19 mouse cellular contexts compared by ENCODE assay signal in genomic region chr11:87581933-87582710, GRCm38 (mm10). TPM values are rescaled to one million over a fixed set of nuclear protein-coding genes. Genes with fewer than 3 reads are reported as not detected.
DNase-seq lines count a peak whose midpoint lies in the region; ATAC-seq and TF ChIP-seq lines count a peak whose summit lies in the region.
"Had no signal": no experiment of that assay in that cellular context is flagged by ENCODE, and none has a peak within 500 bp of the region (broad histone marks: within the 10 kb centered on the region; RNA-seq: fewer than 3 reads in every experiment).

No protein-coding gene starts in this region.

- peak; percentile 82 for DNase-seq in layer of hippocampus, adult 11-12 months (ENCODE audit: low spot score)
- no peak for DNase-seq in layer of hippocampus, postnatal 10 days (ENCODE audit: low spot score in 2 of 2)
- peak; percentile 61 for DNase-seq in adrenal gland, postnatal 14 days
- DNase-seq in heart, postnatal 25 days (ENCODE audit: low spot score) = no peak
- DNase-seq: gastrocnemius, postnatal 14 days; heart, postnatal 4 days; kidney, adult 8-10 months; right cerebral cortex, postnatal 25 days had no signal

- H3K79me2 ChIP-seq in C2C12 (ENCODE audit: control insufficient read depth, insufficient read depth) = no peaks in the 10 kb centered on the region

- peak overlapping the region; percentile 93 for H3K27ac ChIP-seq in cortical plate, adult 2 months (ENCODE audit: insufficient read depth, low read length)
- no peak overlapping the region for H3K27ac ChIP-seq in hindbrain, embryonic 13.5 days
- H3K27ac ChIP-seq: forebrain, embryonic 10.5 days; limb, embryonic 10.5 days; midbrain, embryonic 15.5 days; stomach, embryonic 15.5 days had no signal

- no peak for ATAC-seq in hindbrain, embryonic 13.5 days (ENCODE audit: low FRiP score)
- ATAC-seq: midbrain, embryonic 15.5 days had no signal

- no peak for TF ChIP-seq CTCF in C2C12 (IDR thresholded peaks at IDR 0.05; ENCODE audit: control insufficient read depth, insufficient read depth, insufficient read length)
- TF ChIP-seq CTCF in cortical plate, adult 2 months (IDR thresholded peaks at IDR 0.05; ENCODE audit: extremely low read depth, insufficient read depth, low read length) = no peak

- no peaks in the 10 kb centered on the region for H3K79me3 ChIP-seq in C2C12 (ENCODE audit: low read depth)

- H3K4me2 ChIP-seq in hindbrain, embryonic 13.5 days = no peak overlapping the region
- H3K4me2 ChIP-seq: midbrain, embryonic 15.5 days; stomach, embryonic 15.5 days had no signal

- H3ac ChIP-seq in C2C12 (ENCODE audit: control insufficient read depth, insufficient read length, low read depth) = no peak overlapping the region

- intact Hi-C loops in heart, postnatal 25 days (cut with DNase I) = no loop called here

- H3K4me3 ChIP-seq in C2C12 (ENCODE audit: insufficient read depth, poor library complexity, severe bottlenecking) = no peak overlapping the region
- H3K4me3 ChIP-seq in cortical plate, adult 2 months (ENCODE audit: insufficient read depth, low read length) = peak overlapping the region; percentile 24
- no peak overlapping the region for H3K4me3 ChIP-seq in hindbrain, embryonic 13.5 days
- H3K4me3 ChIP-seq: forebrain, embryonic 10.5 days; limb, embryonic 10.5 days; midbrain, embryonic 15.5 days; stomach, embryonic 15.5 days had no signal

- 0 out of 2 replicates have a peak, but pooled peaks have one; percentile 29 for TF ChIP-seq POLR2A in cortical plate, adult 2 months (IDR thresholded peaks at IDR 0.05; ENCODE audit: extremely low read depth, insufficient read depth, low read length)

- no peaks in the 10 kb centered on the region for H3K9me3 ChIP-seq in hindbrain, embryonic 13.5 days
- H3K9me3 ChIP-seq: forebrain, embryonic 10.5 days; G1E; limb, embryonic 10.5 days; midbrain, embryonic 15.5 days; stomach, embryonic 15.5 days had no signal

- H3K36me3 ChIP-seq in C2C12 (ENCODE audit: control insufficient read depth, insufficient read depth) = no peaks in the 10 kb centered on the region
- no peaks in the 10 kb centered on the region for H3K36me3 ChIP-seq in hindbrain, embryonic 13.5 days
- H3K36me3 ChIP-seq: forebrain, embryonic 10.5 days; G1E; limb, embryonic 10.5 days; midbrain, embryonic 15.5 days; stomach, embryonic 15.5 days had no signal

- peaks cover 21% of the 10 kb centered on the region for H3K27me3 ChIP-seq in C2C12 (ENCODE audit: control insufficient read depth, insufficient read depth, insufficient read length)
- 0 out of 2 replicates have a peak, but pooled peaks cover 3% of the 10 kb centered on the region for H3K27me3 ChIP-seq in hindbrain, embryonic 13.5 days
- H3K27me3 ChIP-seq: midbrain, embryonic 15.5 days; stomach, embryonic 15.5 days had no signal

- H3K4me1 ChIP-seq in cortical plate, adult 2 months (ENCODE audit: control insufficient read depth, insufficient read depth, low read length) = peaks cover 4% of the 10 kb centered on the region
- peaks cover 22% of the 10 kb centered on the region for H3K4me1 ChIP-seq in hindbrain, embryonic 13.5 days (replicated peaks)

- H3K9ac ChIP-seq in hindbrain, embryonic 13.5 days = no peak overlapping the region
- H3K9ac ChIP-seq: midbrain, embryonic 15.5 days; stomach, embryonic 15.5 days had no signal

- WGBS in hindbrain, embryonic 13.5 days = 85% methylated on average over 8 of the region's 8 CpGs

TF ChIP-seq in C2C12, 6 proteins besides CTCF, POLR2A, EP300 and RAD21:
- TF ChIP-seq MYOG (IDR thresholded peaks at IDR 0.05; ENCODE audit: control insufficient read depth, extremely low read depth, insufficient read length) = no peak
- TF ChIP-seq MAX (IDR thresholded peaks at IDR 0.05) = peak; percentile 21
- peak; percentile 57 for TF ChIP-seq MYOD1 (IDR thresholded peaks at IDR 0.05; ENCODE audit: control insufficient read depth, insufficient read length, low read depth)

RNA-seq across cellular contexts. Expression of gene Mtmr4, which starts 9.8 kb away (rescaled TPM):
- 10 to 100 TPM; 82.7 to 84.6 TPM for total RNA-seq in layer of hippocampus, postnatal 10 days (2021)
- 28.0 TPM for polyA plus RNA-seq in C2C12 (2012; fragmentation: generic; extraction: Trizol)
- total RNA-seq in adrenal gland, postnatal 14 days (2021) = 23.7 and 27.7 TPM in 2 replicates
- polyA plus RNA-seq in cortical plate, adult 2 months (2012; rRNA removed) = 46.0 and 47.0 TPM in 2 replicates
- polyA plus RNA-seq in hindbrain, embryonic 13.5 days (2015; fragmentation: Nextera tagmentation; extraction: Ambion mirVana) = 60.4 and 60.7 TPM in 2 replicates
- 10 to 100 TPM; 26.3 to 26.4 TPM for total RNA-seq in heart, postnatal 25 days (2021)

RNA-seq across cellular contexts. Expression of gene Sept4, which starts 13.4 kb away (rescaled TPM):
- 10 to 100 TPM; 45.5 to 50.6 TPM for total RNA-seq in layer of hippocampus, postnatal 10 days (2021)
- polyA plus RNA-seq in C2C12 (2012; fragmentation: generic; extraction: Trizol) = 0.19 TPM
- total RNA-seq in adrenal gland, postnatal 14 days (2021) = 44.4 and 45.3 TPM in 2 replicates
- 424 and 429 TPM in 2 replicates for polyA plus RNA-seq in cortical plate, adult 2 months (2012; rRNA removed)
- polyA plus RNA-seq in hindbrain, embryonic 13.5 days (2015; fragmentation: Nextera tagmentation; extraction: Ambion mirVana) = 20.2 and 22.4 TPM in 2 replicates
- 10 to 100 TPM; 43.4 to 43.7 TPM for total RNA-seq in heart, postnatal 25 days (2021)

RNA-seq across cellular contexts. Expression of gene Gm11492, which starts 15.7 kb away (rescaled TPM):
- not detected for total RNA-seq in layer of hippocampus, postnatal 10 days (2021)
- not detected for polyA plus RNA-seq in C2C12 (2012; fragmentation: generic; extraction: Trizol)
- not detected in 2 replicates for total RNA-seq in adrenal gland, postnatal 14 days (2021)
- 0.06 and 0.13 TPM in 2 replicates for polyA plus RNA-seq in cortical plate, adult 2 months (2012; rRNA removed)
- polyA plus RNA-seq in hindbrain, embryonic 13.5 days (2015; fragmentation: Nextera tagmentation; extraction: Ambion mirVana) = not detected in 2 replicates
- not detected for total RNA-seq in heart, postnatal 25 days (2021)
- total RNA-seq: gastrocnemius, postnatal 14 days; heart, postnatal 4 days had no signal
- polyA plus RNA-seq: forebrain, embryonic 10.5 days; G1E; limb, embryonic 10.5 days; lung, embryonic 16.5 days; midbrain, embryonic 15.5 days; neural tube, embryonic 14.5 days; stomach, embryonic 15.5 days; urinary bladder, adult 2 months had no signal

RNA-seq across cellular contexts. Expression of gene Hsf5, which starts 34.8 kb away (rescaled TPM):
- total RNA-seq in layer of hippocampus, postnatal 10 days (2021) = under 1 TPM; 0.51 to 0.87 TPM
- 0.02 TPM for polyA plus RNA-seq in C2C12 (2012; fragmentation: generic; extraction: Trizol)
- total RNA-seq in adrenal gland, postnatal 14 days (2021) = not detected in 2 replicates
- 0.40 and 0.42 TPM in 2 replicates for polyA plus RNA-seq in cortical plate, adult 2 months (2012; rRNA removed)
- 0.51 and 0.63 TPM in 2 replicates for polyA plus RNA-seq in hindbrain, embryonic 13.5 days (2015; fragmentation: Nextera tagmentation; extraction: Ambion mirVana)
- not detected for total RNA-seq in heart, postnatal 25 days (2021)
- total RNA-seq: gastrocnemius, postnatal 14 days had no signal
- polyA plus RNA-seq: G1E had no signal

Comparison
In these comparisons a context has a peak if more than half of its experiments do, and no peak if none do; other contexts are left out.
1. DNase-seq: peak in layer of hippocampus, adult 11-12 months (single experiment) and adrenal gland, postnatal 14 days (single experiment); none in layer of hippocampus, postnatal 10 days (0 of 2) and heart, postnatal 25 days (single experiment).